Mouse (Mus musculus): ENCODE measurements around the gene Dapk3.
"Not testable (repeated sequence)": the region's sequence is repeated elsewhere in the genome, so short reads cannot be mapped to it uniquely, and the experiment has no call there.

Dapk3 gene

DNA sequence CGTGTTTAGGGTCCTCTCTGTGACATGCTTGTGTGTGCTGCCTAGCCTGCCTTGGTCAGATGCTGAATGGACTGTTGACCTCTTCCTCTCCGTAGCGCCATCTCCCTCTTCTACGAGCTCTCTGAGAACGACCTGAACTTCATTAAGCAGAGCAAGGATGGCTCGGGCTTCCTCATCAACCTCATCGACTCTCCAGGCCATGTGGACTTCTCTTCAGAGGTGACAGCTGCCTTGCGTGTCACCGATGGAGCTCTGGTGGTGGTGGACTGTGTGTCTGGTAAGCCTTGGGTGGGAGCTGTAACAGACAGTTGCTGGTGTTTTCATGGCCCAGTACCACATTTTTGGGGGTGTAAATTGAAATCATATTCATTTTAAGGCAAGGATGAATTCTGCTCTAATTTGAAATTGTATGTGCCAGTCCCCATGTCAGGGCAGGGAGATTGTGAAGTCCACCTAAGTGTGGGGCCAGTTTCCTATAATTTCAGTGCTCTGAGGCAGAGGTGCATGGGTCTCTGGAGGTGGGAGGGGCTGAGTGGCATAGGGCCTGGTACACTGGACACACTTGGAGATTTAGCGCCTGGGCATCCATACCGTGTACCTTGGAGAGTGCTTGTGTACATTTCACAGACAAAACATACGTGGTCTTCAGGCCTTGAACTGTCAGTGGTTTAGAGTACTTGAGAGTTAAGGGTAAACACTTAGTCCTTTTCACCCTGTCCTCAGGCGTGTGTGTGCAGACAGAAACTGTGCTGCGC lies 4.7 kb upstream of the Dapk3 start:
- DNase-seq (ENCODE audit: low spot score in 2 of 2): no peak

DNA sequence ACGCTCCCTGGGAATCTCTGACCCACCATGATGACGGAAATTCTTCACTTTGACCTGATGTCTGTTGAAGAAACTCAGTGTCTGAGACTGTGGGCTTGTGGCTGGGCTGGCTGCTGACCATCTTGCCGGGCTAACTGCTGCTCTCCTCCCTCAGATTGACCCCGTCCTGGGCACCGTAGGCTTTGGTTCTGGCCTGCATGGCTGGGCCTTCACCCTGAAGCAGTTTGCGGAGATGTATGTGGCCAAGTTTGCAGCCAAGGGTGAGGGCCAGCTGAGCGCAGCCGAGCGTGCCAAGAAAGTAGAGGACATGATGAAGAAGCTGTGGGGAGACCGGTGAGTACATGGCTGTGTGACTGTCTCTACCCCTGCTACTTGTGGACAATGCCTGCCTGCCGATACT lies 3.9 kb upstream of the Dapk3 start:
- no peak for DNase-seq (ENCODE audit: low spot score in 2 of 2)

DNA sequence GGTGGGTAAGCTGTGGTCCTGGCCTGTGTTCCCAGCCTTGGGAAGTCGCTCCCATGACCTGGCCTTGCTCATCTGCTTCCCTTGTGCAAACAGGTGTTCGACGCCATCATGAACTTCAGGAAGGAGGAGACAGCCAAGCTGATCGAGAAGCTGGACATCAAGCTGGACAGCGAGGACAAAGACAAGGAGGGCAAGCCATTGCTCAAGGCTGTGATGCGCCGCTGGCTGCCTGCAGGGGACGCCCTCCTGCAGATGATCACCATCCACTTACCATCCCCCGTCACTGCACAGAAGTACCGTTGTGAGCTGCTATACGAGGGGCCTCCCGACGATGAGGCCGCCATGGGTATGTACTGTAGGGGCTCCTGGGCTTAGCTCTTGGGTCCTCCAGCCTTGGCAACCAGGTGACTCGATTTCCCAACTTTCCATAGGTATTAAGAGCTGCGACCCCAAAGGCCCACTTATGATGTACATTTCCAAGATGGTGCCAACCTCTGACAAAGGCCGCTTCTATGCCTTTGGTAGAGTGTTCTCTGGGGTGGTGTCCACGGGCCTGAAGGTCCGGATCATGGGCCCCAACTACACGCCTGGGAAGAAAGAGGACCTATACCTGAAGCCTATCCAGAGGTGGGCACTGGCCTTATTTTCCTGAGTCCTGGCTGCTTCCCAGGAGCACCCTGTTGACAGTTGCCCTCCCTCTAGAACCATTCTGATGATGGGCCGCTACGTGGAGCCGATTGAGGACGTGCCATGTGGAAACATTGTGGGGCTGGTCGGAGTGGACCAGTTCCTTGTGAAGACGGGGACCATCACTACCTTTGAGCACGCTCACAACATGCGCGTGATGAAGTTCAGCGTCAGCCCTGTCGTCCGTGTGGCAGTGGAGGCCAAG lies 3.1 kb upstream of the Dapk3 start:
- DNase-seq (ENCODE audit: low spot score in 2 of 2): no peak

DNA sequence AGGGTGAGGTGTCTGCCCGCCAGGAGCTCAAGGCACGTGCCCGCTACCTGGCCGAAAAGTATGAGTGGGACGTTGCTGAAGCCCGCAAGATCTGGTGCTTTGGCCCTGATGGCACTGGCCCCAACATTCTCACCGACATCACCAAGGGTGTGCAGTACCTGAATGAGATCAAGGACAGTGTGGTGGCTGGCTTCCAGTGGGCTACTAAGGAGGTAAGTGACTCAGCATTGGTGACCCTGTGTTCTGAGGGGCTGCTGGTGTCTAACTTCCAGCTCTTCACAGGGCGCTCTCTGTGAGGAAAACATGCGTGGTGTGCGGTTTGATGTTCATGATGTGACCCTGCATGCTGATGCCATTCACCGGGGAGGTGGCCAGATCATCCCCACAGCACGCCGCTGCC lies 1.9 kb upstream of the Dapk3 start:
- no peak for DNase-seq (ENCODE audit: low spot score in 2 of 2)

DNA sequence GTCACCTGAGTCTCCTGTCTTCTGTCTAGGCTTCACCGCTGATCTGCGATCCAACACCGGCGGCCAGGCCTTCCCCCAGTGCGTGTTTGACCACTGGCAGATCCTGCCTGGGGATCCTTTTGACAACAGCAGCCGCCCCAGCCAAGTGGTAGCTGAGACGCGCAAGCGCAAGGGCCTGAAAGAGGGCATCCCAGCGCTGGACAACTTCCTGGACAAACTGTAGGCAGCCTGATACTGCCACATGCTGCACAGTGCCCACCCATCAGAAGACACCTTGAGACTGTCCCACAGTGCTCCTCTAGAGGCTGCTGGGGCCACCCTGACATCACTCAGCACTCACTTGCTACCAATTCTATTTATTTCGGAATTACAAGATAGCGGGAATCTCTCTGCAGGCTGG lies 945 bp upstream of the Dapk3 start:
- DNase-seq (ENCODE audit: low spot score in 2 of 2): not testable (repeated sequence)

DNA sequence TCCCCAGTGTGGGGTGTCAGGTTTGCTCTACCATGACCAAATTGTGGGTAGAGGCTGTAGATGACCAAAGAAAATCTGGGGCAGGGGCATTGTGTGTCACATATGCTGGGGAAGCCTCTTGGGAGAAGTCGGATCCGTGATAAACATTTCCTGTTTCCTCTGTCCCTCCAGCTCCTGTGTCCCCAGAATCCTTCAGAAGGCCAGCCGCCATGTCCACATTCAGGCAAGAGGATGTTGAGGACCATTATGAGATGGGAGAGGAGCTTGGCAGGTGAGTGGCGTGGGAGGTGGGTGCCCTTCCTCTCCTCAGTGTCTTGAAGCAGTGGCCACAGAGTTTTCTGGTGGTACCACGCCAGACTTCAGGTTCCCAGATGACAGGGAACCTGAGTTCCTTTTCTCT lies 1.0 kb downstream of the Dapk3 start, which contains the start of gene 4930442H23Rik:
Gene 4930442H23Rik, minus strand, starts transcription at position 45 of the 400 bp plus-strand sequence.
- DNase-seq (ENCODE audit: low spot score in 2 of 2): no peak

DNA sequence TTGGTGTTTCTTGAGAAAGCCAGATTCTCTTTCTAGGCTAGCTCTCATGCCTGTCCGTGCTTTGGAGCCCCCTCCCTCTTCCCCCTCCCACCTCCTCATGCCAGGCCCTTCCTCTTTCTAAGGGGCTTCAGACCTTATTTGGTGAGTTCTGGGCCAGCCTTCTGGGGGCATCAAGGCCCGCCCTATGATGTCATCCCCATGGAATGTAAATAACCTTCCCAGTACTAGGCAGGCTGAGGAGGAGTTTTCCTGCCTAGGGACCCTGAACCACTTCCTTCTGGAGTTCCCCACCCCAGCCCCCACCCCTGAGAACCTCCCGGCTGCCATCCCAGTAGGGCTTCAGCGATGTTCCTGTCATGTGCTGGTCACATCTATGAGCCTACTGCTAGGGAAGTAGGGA lies 2.0 kb downstream of the Dapk3 start:
- no peak for DNase-seq (ENCODE audit: low spot score in 2 of 2)

DNA sequence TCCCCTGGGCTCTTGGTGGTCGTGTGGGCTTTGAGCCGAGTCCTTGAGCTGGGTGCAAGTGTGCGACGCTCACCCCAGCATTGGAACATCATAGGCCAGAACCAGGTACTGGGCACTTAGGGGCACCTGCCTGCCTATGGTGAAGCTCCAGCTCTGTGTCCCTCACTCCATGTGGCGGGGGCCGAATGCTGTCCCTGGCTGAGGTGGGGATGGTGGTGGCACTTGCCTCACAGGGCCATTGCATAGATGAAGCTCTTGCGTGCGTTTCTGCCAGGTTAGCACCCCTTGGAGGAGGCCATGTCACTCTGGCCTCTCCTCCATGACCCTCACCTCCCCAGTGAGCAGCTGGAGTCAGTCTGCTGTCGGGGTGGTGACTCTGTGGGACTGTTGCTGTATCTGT lies 4.4 kb downstream of the Dapk3 start:
- no peak for DNase-seq (ENCODE audit: low spot score in 2 of 2)

DNA sequence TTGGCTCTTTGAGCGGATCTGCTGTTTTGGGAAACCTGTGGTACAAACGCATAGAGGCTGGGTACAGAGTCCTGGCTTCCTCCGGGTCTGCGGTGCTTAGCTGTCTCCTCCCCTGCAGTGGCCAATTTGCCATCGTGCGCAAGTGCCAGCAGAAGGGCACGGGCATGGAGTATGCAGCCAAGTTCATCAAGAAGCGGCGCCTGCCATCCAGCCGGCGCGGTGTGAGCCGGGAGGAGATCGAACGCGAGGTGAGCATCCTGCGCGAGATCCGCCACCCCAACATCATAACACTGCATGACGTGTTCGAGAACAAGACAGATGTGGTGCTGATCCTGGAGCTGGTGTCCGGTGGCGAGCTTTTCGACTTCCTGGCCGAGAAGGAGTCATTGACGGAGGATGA lies 7.0 kb downstream of the Dapk3 start:
- no peak for DNase-seq (ENCODE audit: low spot score in 2 of 2)

DNA sequence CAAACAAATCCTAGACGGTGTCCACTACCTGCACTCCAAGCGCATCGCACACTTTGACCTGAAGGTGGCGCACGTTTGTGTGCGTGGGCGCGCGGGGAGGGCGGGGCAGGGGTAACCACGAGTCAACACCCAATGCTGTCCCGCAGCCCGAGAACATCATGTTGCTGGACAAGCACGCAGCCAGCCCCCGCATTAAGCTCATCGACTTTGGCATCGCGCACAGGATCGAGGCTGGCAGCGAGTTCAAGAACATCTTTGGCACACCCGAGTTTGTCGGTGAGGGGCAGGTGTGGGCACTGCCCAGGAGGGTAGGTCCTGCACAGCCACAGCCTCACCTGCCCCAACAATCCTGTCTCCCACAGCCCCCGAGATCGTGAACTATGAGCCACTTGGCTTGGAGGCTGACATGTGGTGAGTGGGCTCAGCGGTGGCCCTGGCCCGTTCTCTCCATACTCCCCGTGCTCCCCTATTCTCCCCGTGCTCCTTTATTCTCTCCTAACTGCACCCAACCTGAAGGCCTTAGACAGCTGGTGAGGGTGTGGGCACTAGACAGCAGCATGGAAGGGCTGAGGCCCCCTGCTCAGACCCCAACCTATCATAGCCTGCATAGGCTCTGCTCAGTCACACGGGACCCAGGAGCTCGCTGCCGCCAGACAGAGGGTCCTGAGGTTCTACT lies 7.6 kb downstream of the Dapk3 start:
- DNase-seq (ENCODE audit: low spot score in 2 of 2): no peak

DNA sequence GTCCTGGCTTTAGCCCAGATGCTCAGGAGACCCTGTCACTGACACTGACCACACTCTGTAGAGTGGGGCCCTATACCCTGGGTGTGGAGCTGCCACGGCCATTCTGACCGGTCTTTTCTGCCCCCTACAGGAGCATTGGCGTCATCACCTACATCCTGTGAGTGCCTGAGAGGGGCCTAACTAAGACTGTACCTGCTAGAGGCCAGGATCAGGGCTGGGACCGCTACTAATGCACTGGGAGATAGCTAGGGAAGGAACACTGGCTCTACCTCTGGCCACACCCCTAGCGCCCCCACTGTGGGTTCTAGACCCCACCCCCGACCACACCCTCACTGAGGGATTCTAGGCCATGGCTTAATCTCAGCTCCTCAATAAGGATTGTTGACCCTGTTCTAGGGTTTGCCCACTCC lies 8.1 kb downstream of the Dapk3 start:
- DNase-seq (ENCODE audit: low spot score in 2 of 2): no peak

DNA sequence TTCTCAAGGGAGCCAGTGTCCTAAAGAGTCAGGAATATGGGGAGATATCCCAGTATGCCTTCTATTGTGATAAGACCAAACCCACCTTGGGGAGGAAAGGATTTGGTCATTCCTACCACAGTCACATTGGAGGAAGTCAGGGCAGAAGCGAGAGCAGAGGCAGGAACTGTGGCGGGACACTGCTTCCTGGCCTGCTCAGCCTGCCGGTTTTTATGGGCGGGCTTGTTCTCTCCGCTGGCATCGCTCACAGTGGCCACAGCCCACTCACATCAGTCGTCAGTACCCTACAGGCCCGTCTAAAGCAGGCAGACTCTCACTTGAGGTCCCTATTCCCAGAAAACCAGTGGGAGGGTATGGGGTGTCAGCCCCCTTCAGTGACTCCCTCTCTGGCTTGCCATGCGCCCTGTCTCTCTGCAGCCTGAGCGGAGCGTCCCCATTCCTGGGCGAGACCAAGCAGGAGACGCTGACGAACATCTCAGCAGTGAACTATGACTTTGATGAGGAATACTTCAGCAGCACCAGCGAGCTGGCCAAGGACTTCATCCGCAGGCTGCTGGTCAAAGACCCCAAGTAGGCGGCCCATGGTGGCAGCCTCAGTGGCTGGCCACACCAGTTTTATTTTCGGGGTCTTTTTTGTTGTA lies 8.7 kb downstream of the Dapk3 start:
- no peak for DNase-seq (ENCODE audit: low spot score in 2 of 2)

DNA sequence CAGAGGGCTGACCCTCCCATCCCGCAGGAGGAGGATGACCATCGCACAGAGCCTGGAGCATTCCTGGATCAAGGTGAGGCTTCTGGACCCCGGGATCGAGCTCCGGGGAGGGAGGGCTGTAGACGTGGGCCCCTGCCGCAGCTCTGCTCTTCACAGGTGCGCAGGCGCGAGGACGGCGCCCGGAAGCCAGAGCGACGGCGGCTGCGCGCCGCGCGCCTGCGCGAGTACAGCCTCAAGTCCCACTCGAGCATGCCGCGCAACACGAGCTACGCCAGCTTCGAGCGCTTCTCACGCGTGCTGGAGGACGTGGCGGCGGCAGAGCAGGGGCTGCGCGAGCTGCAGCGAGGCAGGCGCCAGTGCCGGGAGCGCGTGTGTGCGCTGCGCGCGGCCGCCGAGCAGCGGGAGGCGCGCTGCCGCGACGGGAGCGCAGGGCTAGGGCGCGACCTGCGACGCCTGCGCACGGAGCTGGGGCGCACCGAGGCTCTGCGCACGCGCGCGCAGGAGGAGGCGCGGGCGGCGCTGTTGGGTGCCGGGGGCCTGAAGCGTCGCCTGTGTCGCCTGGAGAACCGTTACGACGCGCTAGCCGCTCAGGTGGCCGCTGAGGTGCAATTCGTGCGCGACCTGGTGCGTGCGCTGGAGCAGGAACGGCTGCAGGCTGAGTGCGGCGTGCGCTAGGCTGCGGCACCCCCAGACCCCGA lies 9.6 kb downstream of the Dapk3 start:
- DNase-seq (ENCODE audit: low spot score in 2 of 2): peak; percentile 88 to 90

DNA sequence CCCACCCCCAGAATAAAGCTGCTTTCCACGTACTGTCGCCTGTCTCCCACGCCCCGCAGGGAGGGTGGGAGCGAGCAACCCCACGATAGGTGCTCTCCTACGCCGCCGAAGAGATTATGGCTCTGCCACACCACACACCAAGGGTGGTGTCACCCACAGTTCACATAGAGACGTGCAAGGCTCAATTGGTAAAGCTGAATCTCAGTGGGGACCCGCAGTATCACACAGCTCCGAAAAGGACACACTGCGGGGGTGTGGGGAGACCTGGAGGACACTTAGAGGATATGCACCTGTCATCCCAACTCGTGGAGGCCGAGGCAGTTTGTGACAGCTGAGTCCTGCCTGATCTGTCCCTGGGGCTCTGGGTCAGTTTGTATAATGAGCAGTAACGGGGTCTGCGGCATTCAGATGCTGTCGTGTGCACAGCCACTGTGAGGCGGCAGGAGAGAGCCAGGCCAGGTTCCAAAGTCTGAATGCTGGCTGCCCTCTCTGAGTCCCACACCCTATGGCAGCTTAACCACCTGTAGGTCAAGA lies 10.2 kb downstream of the Dapk3 start:
- DNase-seq (ENCODE audit: low spot score in 2 of 2): peak in 1 of 2 experiments; percentile 64

DNA sequence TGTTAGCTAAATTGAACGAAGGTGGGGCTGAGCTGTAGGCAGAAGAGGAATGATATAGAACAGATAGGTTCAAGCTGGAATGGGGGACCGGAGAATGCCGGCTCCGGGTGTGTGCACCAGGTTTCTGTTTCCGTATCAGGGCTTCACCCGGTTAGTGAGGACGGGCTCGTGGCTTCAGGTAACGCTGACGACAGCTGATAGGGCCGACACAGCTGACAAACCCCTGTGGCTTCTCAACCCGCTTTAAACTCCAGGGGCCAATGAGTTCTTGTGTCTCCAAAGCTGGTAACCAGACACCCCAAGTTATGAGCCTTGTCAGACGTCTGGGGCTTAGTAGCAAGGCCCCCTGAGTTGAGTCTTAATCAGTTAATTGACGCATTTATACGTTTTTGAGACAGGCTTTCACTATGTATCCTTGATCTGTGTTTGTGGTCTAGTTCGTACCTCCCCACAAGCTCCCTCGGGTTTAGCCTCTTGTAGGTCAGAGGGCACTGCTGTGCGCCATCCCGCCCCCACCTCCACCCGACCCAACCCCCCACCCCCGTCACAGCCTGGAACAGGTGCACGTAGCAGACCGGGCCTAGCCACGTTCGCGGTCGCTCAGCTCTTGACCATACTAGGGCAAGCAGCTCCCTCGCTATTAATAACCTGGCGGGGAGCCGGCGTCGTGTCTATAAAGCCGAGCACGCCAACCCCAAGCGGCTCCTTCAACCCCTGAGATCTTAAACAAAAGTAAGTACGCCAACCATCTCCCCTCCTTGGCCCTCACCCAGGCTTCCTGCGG lies 11.4 kb downstream of the Dapk3 start:
- DNase-seq (ENCODE audit: low spot score in 2 of 2): no peak

DNA sequence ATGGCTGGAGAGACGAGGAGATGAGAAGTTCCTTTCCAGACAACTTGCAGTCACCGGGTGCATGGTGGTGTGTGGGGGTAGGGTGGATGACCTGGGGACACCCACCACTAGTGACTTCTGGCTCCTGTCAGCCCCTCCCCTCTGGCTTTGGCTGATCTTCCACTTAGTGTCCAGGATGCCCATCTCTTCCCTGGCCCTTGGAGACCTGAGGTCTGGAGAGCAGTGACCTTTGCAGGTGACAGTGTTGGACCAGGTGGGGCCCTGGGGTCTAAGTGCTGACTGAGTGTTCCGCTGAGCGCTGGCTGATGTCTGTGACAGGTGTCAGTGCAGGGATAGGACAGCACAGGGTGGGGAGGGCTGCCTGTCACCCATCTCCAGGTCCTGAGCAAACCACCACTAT lies 12.5 kb downstream of the Dapk3 start:
- DNase-seq (ENCODE audit: low spot score in 2 of 2): no peak

DNA sequence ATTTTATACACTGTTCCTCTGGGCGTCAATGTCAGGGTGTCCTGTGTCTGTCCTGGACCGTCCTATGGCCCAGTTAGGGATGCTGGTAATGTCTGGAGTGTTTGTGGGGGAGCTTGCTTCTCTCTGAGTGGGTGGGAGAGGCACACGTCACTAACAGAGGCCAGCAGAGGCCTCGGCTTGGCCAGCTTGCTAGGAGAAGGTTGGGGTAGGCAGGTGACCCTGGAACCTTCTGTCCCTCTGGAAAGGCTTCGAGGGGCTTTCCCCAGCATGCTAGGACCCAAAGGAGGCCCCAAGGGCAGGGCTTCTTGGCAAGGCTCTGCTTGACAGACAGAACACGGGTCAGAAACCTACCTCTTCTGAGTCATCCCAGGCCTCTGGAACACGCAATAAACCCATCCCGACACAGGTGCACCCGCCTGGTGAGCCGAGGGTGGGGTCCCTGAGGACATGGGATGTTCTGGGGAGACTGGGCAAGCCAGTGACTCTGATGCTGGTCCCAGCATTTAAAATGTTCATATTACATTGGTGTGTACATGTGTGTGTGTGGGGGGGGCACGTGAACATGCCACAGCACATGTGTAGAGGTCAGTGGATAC lies 13.8 kb downstream of the Dapk3 start:
- no peak for DNase-seq (ENCODE audit: low spot score in 2 of 2)

DNA sequence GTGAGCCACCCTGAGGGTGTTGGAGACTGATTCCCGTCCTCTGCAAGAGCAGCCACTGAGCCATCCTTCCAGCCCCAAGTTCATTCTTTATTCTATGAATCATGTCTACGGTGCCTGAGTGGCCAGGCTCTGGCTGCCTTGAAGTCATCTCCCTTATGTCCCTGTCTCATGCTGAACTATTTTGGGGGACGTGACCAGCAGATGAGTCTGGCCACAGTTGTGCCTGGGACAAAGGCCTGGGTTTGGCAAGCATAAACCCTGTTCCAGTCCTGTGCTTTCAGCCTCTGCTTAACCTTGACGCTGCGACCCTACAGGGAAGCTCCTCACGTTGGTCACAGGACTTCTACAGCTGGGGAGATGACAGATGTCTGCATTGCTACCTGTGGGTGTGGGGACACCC lies 14.5 kb downstream of the Dapk3 start:
- DNase-seq (ENCODE audit: low spot score in 2 of 2): no peak

DNA sequence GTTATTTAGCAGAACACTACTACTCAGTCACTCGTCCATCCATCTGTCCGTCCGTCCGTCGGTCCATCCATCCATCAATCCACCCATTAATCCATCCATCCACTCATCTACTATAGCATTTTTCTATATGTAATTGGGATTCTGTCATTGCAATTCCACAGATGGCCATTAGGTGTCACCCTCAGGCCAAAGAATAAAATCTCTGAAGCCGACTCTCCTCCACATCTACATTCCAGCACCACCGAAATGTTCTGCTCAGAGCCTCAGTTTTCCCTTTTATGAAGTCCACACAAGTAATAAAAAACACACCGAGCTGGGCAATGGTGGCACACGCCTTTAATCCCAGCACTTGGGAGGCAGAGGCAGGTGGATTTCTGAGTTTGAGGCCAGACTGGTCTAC lies 15.4 kb downstream of the Dapk3 start:
- peak; percentile 67 to 85 for DNase-seq (ENCODE audit: low spot score in 2 of 2)

DNA sequence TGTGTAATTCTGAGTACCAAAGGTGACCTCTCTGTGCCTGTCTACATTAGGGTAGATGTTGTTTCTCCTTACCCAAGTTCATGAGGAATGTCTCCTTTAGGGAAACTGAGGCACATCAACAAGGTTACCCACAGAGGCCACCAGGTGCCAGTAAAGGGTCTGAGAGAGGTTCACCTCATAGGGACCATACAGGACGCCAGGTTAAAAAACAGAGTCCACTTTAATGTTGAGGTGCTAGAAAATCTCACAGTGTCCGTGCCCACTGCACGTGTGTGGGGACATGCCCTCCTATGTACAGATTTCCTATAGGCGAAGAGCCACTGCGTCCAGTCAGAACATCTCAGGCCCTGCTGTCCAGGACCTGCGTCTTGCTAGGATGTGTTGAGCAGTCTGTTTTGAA lies 16.2 kb downstream of the Dapk3 start:
- DNase-seq (ENCODE audit: low spot score in 2 of 2): no peak

All from frontal cortex, postnatal 36 days (tissue).